Mouse (Mus musculus) kidney, adult 2 months (tissue): ENCODE measurements around the gene Igf2bp1. TPM values are rescaled to one million over a fixed set of nuclear protein-coding genes. Genes with fewer than 3 reads are reported as not detected.
A peak's percentile ranks its signal among the peaks of the same experiment; 100 is the strongest.
"Not testable (repeated sequence)": the region's sequence is repeated elsewhere in the genome, so short reads cannot be mapped to it uniquely, and the experiment has no call there.

Experiments
- DNase-seq: peaks from one replicate; pipeline ENCODE4 v3.0.0; 2021
- H3K27ac ChIP-seq: fragments of 200-500 bp; 2 replicates; pipeline ENCODE4 v1.5.1; 2012; ENCODE audit warnings: low read depth, low read length, control low read depth, inconsistent platforms; ENCODE audit not compliant: insufficient read depth
- H3K27me3 ChIP-seq: fragments of 200-500 bp; replicated peaks from 2 replicates; pipeline ENCODE4 v1.6.1; 2012; ENCODE audit warnings: mild to moderate bottlenecking, moderate library complexity, low read length, inconsistent platforms; ENCODE audit not compliant: control insufficient read depth, insufficient read depth
- H3K36me3 ChIP-seq: fragments of 200-500 bp; 2 replicates; pipeline ENCODE4 v1.6.1; 2012; ENCODE audit warnings: mild to moderate bottlenecking, moderate library complexity, low read length, inconsistent platforms; ENCODE audit not compliant: control insufficient read depth, insufficient read depth
- H3K4me1 ChIP-seq: fragments of 200-500 bp; 2 replicates; pipeline ENCODE4 v1.6.1; 2011; ENCODE audit warnings: low read length; ENCODE audit not compliant: control insufficient read depth, insufficient read depth
- H3K4me3 ChIP-seq: fragments of 200-500 bp; 2 replicates; pipeline ENCODE4 v1.5.1; 2011; ENCODE audit warnings: mild to moderate bottlenecking, low read depth, low read length, control low read depth; ENCODE audit not compliant: insufficient read depth
- CTCF ChIP-seq: fragments of 200-500 bp; conservative IDR thresholded peaks from 2 replicates; pipeline ENCODE4 v1.5.1; 2011; ENCODE audit warnings: low read depth, mild to moderate bottlenecking, control low read depth, low read length, moderate library complexity, mixed read lengths; ENCODE audit not compliant: insufficient read depth, insufficient read length
- POLR2A ChIP-seq: fragments of 200-500 bp; IDR thresholded peaks from one replicate; pipeline ENCODE4 v1.6.1; 2011; ENCODE audit warnings: low read depth, low read length, control low read depth
- WGBS: fragments of 180-500 bp; shearing (Covaris S2); methylation state at CpG from one replicate; pipeline ENCODE4 v1.1.7; 2018; 5-methylcytosine and 5-hydroxymethylcytosine counted together
- polyA plus RNA-seq: library from polyadenylated mRNA; depleted of rRNA; stranded (reverse); fragments of >200 nt; gene quantifications from 2 replicates; pipeline ENCODE4 v1.2.3, GENCODE M21; 2012

The Igf2bp1 gene
- polyA plus RNA-seq, 1 experiment: 1.1 TPM

- 79% methylated on average over 6 of the region's 6 CpGs for WGBS
- Histone ChIP-seq H3K27ac (no peak overlapping the region), H3K36me3 (no peaks in the 10 kb centered on the region), H3K4me3 (no peak overlapping the region), H3K27me3 (no peaks in the 10 kb centered on the region), H3K4me1 (no peaks in the 10 kb centered on the region)
- DNase-seq: no peak
- peak; percentile 31; the same call in 1 of the 2 replicates for TF ChIP-seq CTCF
- no peak for TF ChIP-seq POLR2A
Observed at GRCm38 (mm10) chr11:95959152-95959551, 46.6 kb downstream of the Igf2bp1 start.

GRCm38 (mm10) chr11:95958251-95958650 is 47.5 kb downstream of the Igf2bp1 start:
- no peaks in the 10 kb centered on the region for H3K36me3 ChIP-seq
- no peak for TF ChIP-seq POLR2A
- no peak for TF ChIP-seq CTCF
- 85% methylated on average over 9 of the region's 9 CpGs for WGBS

DNA sequence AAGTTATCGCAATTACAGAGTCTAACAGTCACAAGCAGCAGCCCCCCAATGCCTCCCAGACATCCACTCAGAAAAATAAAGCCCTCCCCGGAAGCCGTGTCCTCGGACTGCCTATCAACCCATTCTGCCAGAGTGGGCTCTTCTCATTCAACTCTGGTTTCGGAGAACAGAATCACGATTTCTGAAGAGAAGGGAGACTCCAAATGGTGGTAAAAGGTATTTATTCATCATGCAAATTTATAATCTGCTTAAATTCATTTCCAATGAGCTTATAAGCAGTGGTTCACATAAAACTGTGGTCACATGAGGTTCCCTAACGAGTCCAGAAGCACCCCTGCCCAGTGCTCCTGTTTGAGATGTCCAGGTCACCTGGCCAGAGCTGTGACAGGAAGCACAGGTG is 48.3 kb downstream of the Igf2bp1 start:
- Histone ChIP-seq H3K27me3 (no peaks in the 10 kb centered on the region), H3K4me1 (no peaks in the 10 kb centered on the region), H3K4me3 (no peak overlapping the region), H3K36me3 (no peaks in the 10 kb centered on the region), H3K27ac (no peak overlapping the region)
- WGBS: 60% methylated on average over 7 of the region's 7 CpGs
- no peak for DNase-seq
- TF ChIP-seq POLR2A (no peak), CTCF (no peak)

More at GRCm38 (mm10) chr11:95958251-95958650, 47.5 kb downstream of the Igf2bp1 start:
- Histone ChIP-seq H3K4me3 (no peak overlapping the region), H3K27ac (no peak overlapping the region), H3K4me1 (no peaks in the 10 kb centered on the region), H3K27me3 (no peaks in the 10 kb centered on the region)
- no peak for DNase-seq

DNA sequence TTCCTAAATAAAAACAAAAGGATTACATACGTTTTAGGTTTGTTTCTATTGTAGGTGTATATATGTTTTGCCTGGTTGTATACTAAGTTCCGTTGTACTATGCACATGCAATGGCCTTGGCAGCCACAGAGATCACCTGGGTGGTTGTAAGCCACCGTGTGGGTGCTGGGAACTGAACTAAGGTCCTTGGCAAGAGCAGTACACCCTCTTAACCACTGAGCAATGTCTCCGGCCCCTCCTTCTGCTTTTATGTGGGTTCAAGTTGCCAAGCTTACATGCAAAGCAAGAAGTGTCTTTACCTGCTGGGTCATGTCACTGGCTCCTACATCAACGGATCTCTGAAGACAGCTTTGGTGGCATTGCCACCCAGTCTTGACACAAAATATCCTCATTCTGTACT is 52.4 kb downstream of the Igf2bp1 start:
- no peaks in the 10 kb centered on the region for H3K27me3 ChIP-seq
- H3K36me3 ChIP-seq: no peaks in the 10 kb centered on the region
- H3K4me1 ChIP-seq: no peaks in the 10 kb centered on the region
- 89% methylated on average over 5 of the region's 5 CpGs for WGBS
- H3K4me3 ChIP-seq: no peak overlapping the region
- TF ChIP-seq CTCF: no peak
- no peak for TF ChIP-seq POLR2A
- DNase-seq: no peak
- no peak overlapping the region for H3K27ac ChIP-seq

GRCm38 (mm10) chr11:95945838-95946472 is 59.8 kb downstream of the Igf2bp1 start:
- H3K27me3 ChIP-seq: no peaks in the 10 kb centered on the region
- TF ChIP-seq POLR2A (no peak), CTCF (no peak)
- no peak overlapping the region for H3K4me3 ChIP-seq
- no peaks in the 10 kb centered on the region for H3K36me3 ChIP-seq
- H3K4me1 ChIP-seq: no peaks in the 10 kb centered on the region
- H3K27ac ChIP-seq: no peak overlapping the region
- no peak for DNase-seq
- 84% methylated on average over 13 of the region's 13 CpGs for WGBS

GRCm38 (mm10) chr11:95939828-95940507 is 65.8 kb downstream of the Igf2bp1 start:
- 27% methylated on average over 11 of the region's 11 CpGs for WGBS
- no peaks in the 10 kb centered on the region for H3K27me3 ChIP-seq
- DNase-seq: peak; percentile 36

DNA sequence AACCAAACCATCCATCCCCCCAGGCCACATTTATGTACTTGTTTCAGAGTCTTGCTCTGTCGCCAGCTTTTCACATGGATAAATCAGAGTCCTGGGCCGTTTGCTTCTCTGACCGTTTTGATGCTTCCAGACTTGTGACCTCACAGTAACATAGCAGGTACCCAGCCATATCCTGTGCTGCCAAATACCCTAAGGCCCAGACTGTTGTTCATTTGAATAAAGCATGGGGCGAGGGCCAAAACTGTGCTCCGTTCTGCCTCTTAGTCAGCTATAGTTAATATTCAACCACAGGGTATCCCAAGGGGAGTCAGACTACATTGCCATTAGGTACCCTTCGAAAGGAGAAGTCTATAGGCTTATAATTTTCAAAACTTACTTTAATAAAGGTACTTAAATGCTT is 69.3 kb downstream of the Igf2bp1 start:
- H3K4me3 ChIP-seq: no peak overlapping the region
- peak; percentile 81 for DNase-seq
- H3K27ac ChIP-seq: no peak overlapping the region
- WGBS: 29% methylated on average over 6 of the region's 6 CpGs
- no peaks in the 10 kb centered on the region for H3K27me3 ChIP-seq
- TF ChIP-seq POLR2A: no peak
- TF ChIP-seq CTCF: no peak
- no peaks in the 10 kb centered on the region for H3K36me3 ChIP-seq
- H3K4me1 ChIP-seq: peaks cover 4% of the 10 kb centered on the region

More at GRCm38 (mm10) chr11:95939828-95940507, 65.8 kb downstream of the Igf2bp1 start:
- no peaks in the 10 kb centered on the region for H3K36me3 ChIP-seq
- TF ChIP-seq POLR2A (no peak), CTCF (no peak; the same call in 1 of the 2 replicates)
- peaks cover 4% of the 10 kb centered on the region for H3K4me1 ChIP-seq
- no peak overlapping the region for H3K27ac ChIP-seq
- H3K4me3 ChIP-seq: no peak overlapping the region

DNA sequence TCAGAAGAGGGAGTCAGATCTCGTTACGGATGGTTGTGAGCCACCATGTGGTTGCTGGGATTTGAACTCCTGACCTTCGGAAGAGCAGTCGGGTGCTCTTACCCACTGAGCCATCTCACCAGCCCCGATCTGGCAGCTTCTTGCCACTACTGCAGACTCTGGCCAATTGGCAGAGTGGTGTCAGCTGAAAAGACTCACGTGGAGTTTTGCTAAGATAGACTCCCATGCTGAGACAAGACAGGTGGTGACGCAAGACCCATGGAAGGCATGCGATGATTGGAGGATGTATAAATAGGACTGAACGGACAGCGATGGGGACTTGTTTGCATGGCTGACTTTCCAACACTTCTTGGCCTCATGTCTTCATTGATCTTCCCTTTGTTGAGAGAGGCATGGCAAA is 73.6 kb downstream of the Igf2bp1 start:
- H3K27ac ChIP-seq, H3K4me1 ChIP-seq, H3K4me3 ChIP-seq, H3K36me3 ChIP-seq, DNase-seq, H3K27me3 ChIP-seq: not testable (repeated sequence)
- 91% methylated on average over 8 of the region's 10 CpGs for WGBS
